Mouse (Mus musculus) brain, embryonic 14.5 days (tissue): Measurements from ENCODE around the gene BC052040.

Experiments
- CTCF ChIP-seq: fragments of 200-500 bp; IDR thresholded peaks from 2 replicates; pipeline ENCODE4 v1.5.1; 2012; ENCODE audit warnings: inconsistent platforms, mild to moderate bottlenecking, moderate library complexity, borderline replicate concordance; ENCODE audit not compliant: insufficient read depth, insufficient read length; ENCODE audit errors: extremely low read depth
- POLR2A ChIP-seq: fragments of 200-500 bp; IDR thresholded peaks from 2 replicates; pipeline ENCODE4 v1.6.1; 2012; ENCODE audit warnings: mild to moderate bottlenecking, inconsistent platforms, borderline replicate concordance; ENCODE audit not compliant: poor library complexity, insufficient read depth, insufficient read length, severe bottlenecking; ENCODE audit errors: extremely low read depth

GRCm38 (mm10) chr2:115673054-115673660 lies 91.6 kb downstream of the BC052040 start:
- TF ChIP-seq CTCF (no peak), POLR2A (no peak)
